Mouse (Mus musculus): Measurements from ENCODE around the gene Tpk1.

DNA sequence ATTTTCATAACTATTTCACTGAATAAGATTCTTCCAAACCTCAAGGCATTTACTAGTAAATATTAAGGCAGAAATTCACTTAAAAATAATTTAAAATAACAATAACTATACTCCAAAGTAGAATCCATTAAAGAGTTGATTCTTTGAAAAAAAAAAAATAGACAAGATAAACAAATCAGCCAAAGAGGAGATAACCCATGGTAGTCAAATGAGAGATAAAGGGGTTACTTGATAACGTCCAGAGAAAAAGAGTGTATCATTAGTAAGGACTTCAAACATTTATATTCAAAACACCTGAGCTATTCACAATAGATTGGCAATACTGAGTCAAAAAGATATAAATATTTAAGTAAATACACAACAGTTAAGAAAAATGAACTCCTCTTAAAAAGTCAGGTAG is 114.7 kb downstream of the Tpk1 start:
- TF ChIP-seq POLR2A (IDR thresholded peaks at IDR 0.05; ENCODE audit: borderline replicate concordance, extremely low read depth, insufficient read depth, insufficient read length, poor library complexity, severe bottlenecking): no peak
- TF ChIP-seq CTCF (IDR thresholded peaks at IDR 0.05; ENCODE audit: borderline replicate concordance, extremely low read depth, insufficient read depth, insufficient read length): no peak

Measured in brain, embryonic 14.5 days (tissue).